Mouse (Mus musculus): ENCODE data around the gene Nat8f2.
"Not testable (repeated sequence)": the region's sequence is repeated elsewhere in the genome, so short reads cannot be mapped to it uniquely, and the experiment has no call there.

Gene Nat8f2

DNA sequence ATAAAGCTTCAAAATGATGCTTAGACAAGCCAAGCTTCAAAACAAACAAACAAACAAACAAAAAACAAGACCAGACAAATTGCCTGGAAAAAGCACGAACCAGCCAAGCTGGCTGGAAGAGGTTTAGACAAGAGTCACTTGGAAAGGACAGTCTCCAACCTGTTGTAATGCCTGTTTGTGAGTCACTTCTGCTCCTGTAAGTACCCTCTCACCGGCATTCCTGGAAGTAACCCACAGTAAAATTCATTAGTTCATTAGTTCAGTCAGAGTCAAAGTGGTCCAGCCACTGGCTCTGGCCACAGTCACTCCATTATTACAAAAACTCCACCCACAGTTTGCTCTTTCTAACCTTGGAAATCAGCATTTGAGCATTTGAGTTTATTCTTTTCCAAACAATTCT lies 5.1 kb downstream of the Nat8f2 start:
- DNase-seq (ENCODE audit: low read depth, low spot score) = no peak

DNA sequence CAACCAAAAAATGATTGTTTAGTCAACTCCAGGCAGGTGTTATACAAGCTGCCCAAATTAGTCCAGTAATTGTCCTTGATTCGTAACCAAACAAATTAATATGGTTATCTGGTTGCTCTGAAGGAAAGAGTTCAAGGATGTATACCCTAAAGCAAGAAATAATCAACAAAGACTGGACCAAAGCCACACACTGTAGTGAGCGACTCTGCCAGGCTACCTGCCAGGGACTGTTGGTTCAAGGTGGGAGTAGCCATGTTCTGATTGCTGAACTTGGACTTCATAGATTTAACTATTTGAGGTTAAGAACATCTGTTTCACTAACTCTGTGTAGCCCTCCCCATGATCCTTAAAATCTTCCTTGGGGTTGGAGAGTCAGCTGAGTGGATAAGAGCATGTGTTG lies 5.8 kb downstream of the Nat8f2 start:
- no peak for DNase-seq (ENCODE audit: low read depth, low spot score)

DNA sequence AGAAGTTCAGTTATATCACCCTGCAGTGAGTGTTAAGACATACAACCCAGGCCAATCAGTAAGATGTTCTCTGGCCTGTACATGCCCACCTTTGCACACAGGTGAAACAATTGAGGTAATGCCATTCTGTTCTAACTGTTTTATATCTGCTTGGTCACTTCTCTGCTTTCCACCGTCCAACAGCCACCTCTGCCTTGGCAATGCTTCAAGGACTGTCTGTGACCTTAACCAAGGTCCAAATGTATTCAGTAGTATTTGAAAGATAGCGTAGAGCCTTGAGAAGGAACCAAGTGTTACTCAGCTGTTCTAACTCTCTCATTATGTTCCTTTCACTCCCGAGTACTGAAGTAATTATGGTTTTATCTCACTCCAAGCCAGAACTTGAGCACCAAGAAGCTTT lies 6.4 kb downstream of the Nat8f2 start:
- DNase-seq (ENCODE audit: low read depth, low spot score) = no peak

DNA sequence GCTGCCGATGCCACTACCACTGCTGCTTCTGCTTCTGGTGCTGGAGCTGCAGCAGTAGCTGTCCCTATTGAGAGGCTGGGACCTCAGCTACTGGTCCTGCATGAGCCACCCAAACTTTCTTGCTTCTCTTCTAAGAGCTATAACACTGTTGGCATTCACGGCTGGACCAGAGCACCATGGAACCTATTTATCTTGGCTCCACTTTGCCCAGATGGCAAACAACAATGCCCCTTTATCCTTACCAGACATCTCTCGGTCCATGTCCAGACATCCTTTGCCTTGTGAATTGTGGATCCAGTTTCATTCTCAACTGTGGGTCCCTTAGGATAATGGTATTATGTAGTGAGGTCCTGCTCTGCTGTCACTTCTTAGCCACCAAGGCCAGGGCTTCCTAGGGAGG lies 7.7 kb downstream of the Nat8f2 start:
- DNase-seq (ENCODE audit: low read depth, low spot score) = no peak

DNA sequence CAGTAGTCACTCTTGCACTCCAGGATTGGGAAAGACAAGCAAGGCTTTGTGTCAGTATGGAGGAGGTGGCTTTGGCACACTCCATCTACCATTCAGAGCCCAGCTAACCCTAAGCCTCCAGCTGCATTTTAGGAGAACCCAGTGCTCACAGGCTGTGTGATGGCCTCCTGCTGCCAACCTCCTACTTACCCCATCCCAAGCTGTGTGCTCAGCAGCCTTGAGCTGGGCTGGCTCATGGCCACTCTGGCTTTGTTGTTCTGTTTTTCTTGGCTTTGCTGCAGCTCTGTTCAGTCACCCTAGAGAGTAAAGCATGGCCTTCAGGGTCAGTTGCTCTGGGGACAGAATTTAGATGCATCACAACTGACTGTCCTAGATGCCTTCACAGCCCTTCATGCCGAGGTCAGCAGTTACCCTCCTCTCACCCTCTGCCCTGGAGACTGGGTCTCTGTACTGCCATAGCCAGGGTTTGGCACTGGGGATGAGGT lies 12.7 kb downstream of the Nat8f2 start:
- no peak for DNase-seq (ENCODE audit: low read depth, low spot score)

DNA sequence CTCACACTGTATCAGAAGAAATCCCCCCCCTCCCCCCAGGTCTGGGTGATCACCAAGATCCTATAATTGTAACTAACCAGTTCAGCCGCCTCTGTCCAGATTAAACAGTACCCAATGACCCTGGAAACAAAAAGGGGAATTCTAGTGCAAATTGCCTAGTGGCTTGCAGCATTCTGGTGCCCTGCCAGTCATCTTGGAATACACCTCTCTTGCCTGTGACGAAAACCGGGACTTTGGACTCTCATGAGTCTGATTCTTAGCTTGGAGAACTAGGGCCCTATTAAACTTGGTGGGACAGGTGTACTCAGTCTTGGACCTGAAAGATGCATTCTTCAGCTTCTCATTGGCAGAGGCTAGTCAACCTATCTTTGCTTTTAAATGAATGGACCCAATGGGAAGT lies 15.5 kb downstream of the Nat8f2 start:
- no peak for DNase-seq (ENCODE audit: low read depth, low spot score)

DNA sequence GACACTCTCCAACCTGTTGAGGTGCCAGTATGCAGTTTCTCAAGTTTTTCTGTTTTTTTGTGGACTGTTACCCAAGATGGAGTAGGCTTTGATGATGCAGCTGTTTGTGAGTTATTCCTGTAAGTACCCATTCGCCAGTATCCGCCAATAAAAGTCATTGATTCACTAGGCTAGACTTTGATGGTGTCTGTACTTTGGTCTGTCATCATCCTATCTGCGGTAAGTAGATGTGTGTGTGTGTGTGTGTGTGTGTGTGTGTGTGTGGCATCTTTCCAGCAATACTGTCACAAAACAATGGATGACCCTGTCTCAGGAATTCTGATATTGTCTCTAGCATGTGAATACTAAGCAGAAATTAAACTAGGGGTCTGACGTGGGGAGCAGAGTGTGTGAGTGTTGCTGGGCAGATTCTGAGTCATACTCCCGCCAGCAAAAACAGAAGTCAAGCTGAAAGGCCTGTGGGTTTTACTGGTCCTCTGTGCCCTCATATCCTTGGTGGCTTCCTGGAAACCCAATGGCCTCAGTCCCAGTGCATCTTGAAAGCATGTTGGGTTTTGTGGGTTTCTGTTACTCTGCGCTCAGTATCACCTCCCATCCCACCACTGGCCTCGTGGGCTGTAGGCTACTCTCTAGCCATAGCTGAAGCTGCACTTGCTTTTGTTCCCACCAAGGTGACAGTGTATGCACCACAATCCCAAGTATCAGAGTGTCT lies 17.7 kb downstream of the Nat8f2 start:
- no peak for DNase-seq (ENCODE audit: low read depth, low spot score)

DNA sequence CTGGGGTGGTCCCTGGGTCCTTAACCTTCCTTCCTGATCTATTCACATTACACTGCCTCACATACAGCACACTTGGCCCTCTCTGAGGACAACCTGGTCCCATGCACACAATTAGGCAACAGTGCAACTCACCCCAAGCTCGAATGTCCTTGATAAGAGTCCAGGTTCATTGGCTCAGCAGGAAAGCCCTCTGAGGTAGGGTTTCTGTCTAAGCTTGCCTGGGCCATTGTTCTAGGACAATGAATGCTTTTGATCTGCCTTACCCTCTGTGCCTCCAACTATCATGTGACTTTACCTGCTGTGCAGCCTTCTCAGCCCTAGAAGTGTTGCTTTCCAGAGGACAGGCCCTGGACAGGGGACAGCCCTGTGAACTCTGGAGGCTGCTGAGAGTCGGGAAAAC lies 19.7 kb downstream of the Nat8f2 start:
- DNase-seq (ENCODE audit: low read depth, low spot score) = peak; percentile 80

DNA sequence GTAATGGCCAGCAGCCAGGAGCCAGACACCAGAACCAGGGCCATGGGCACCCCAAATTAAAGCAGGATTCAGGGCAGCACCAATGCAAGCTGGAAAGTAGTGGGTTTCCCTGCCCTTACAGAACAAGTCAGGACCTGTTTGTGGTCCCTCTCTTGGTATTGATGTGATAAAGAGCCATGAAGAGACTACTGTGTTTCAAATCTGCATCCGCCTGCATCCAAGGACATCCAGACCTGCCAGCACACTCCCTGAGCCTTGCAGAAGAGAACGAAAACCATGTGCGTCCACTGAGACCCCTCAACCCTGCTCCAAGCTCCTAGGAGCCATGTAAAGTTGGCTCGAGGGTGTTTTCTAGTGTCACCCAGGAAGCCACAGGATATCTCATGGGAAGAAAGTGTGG lies 20.8 kb downstream of the Nat8f2 start:
- peak; percentile 38 for DNase-seq (ENCODE audit: low read depth, low spot score)

DNA sequence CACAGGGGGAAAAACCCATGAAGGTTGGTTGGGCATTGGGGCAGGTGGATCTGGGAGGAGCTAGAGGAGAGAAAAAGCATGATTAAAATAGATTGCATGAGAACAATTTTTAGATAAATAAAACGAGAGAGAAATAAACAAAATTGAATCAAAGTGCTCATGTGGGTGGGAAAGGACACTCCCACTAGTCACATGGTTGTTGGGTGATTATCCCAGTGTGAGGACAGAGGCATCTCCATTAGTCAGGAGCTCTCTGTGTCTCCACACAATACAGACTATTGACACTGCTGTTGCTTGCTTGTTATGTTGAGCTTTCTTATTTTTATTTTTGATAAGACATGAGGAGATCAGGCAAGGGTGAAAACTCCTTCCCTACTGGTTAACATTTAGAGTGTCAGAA lies 22.0 kb downstream of the Nat8f2 start:
- no peak for DNase-seq (ENCODE audit: low read depth, low spot score)

DNA sequence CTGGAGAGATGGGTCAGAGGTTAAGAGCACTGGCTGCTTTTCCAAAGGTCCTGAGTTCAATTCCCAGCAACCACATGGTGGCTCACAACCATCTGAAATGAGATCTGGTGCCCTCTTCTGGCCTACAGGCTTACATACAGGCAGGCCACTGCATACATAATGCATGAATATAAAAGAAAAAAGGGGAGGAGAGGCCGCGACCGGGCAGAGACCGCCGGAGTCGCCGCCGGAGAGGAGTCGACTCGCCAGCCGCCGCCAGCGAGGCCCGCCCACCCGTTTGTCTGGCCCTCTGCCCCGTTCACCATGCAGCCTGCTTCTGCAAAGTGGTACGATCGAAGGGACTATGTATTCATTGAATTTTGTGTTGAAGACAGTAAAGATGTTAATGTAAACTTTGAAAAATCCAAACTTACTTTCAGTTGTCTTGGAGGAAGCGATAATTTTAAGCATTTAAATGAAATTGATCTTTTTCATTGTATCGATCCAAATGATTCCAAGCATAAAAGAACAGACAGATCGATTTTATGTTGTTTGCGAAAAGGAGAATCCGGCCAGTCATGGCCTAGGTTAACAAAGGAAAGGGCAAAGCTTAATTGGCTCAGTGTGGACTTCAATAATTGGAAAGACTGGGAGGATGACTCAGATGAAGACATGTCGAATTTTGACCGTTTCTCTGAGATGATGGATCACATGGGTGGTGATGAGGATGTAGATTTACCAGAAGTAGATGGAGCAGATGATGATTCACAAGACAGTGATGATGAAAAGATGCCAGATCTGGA lies 25.1 kb downstream of the Nat8f2 start:
- peak; percentile 79 for DNase-seq (ENCODE audit: low read depth, low spot score)

DNA sequence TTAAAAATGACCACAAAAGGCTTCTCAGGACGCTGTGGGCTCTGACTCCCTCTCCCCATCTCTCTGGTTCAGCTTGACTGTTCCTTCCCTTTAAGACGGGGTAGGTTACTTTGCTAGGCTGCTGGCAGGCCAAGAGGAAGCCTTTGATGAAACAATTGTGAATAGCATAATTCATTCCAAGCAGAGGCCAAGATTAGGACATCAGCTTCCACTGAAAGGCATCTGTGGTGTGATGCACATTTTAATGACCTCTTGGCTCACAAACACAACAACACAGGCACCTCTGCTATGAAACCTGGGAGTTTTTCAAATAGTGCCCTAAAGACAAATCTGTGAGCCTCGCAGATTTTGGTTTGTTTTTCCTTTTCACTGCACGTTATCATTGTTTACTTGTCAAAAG lies 29.0 kb downstream of the Nat8f2 start:
- no peak for DNase-seq (ENCODE audit: low read depth, low spot score)

DNA sequence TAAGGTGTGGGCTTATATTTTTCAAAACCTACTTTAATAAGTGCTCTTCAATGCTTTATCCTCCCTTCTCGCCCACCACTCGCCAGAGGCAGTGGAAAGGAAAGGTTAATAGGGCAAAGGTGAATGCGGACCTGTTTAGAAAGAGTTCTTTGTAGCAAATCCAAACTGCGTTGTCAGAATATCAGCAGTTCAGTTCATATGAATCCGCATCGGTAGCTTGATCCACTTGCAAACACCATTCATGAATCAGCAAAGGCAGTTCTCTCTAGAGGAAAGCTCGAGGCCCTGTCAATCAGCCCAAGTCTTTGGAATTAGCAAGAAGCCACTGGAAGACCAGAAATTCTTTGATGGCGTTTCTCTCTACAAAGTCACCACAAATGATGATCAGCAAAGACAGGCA lies 30.3 kb downstream of the Nat8f2 start:
- DNase-seq (ENCODE audit: low read depth, low spot score) = no peak

DNA sequence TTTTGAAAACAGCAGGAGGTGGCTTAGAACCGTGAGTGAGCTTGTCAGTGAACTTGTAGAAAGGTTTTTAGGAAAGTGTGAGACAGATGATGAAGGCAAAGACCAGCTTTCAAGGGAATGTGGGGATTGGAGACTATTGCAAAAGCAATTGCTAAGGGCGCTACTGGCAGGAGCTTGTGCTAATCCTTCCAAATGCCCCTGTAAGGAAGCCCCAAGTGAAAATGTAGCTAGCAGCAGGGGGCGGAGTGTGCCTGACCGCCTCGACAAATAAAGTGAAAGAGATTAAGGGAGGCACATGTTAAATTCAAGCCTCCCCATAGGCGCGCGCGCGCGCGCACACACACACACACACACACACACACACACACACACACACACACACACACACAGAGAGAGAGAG lies 31.7 kb downstream of the Nat8f2 start:
- peak; percentile 49 for DNase-seq (ENCODE audit: low read depth, low spot score)

DNA sequence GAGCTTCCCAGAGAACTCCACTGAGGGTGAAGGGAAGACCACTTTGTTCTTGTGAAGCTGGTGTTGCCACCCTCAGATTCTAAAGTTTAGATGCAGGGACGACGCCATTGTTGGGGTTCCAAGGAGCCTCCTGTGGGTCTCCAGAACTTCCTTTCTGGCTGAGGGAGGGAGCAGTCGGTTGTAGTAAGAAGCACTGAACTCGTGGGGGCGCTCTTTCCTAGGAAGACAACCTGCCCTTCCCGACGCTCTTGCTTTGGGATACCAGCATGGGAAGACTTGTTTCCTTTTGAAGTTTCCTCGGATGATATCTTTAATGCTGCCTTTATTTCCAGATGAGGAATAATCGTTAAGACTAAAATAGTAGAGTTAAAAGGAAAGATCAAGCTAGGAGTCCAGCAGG lies 32.1 kb downstream of the Nat8f2 start:
- DNase-seq (ENCODE audit: low read depth, low spot score) = peak; percentile 55

DNA sequence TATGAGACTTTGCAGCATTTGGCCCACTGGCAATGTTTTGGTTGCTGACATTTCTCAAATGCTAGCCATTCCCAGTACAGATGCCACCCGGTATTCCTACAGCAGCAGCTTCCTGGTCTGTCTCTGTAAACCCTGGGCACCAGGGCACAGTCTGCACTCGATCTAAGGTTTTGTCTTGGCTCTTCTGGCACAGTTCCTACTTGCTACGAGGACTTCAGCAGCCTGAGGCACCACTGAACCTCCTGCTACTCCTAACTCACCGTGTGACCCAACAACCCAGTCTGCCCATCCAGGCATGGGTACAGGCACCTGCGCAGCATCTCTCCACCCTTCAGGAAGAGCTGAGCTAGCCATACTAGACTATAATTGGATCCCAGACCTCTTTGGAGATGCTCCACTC lies 32.9 kb downstream of the Nat8f2 start:
- not testable (repeated sequence) for DNase-seq (ENCODE audit: low read depth, low spot score)

DNA sequence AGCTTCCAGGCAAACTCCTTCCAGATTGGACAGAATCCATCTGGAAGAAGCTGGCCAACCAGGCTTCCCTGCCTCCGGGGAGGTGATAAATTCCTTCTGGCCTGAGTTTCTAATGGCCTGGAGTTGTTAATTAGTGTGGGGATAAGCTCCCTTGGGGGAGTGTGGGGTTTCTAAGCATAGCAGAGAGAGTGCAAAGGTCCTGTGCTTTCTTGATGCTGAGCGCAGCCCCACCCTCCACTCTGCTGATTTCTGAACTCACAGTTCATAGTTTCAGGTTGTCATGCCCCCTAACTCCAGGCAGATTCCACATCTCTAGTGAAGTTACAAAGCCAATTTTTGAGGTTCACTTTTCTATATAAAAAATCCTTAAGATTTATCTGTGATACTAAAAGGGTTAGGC lies 33.9 kb downstream of the Nat8f2 start:
- not testable (repeated sequence) for DNase-seq (ENCODE audit: low read depth, low spot score)

DNA sequence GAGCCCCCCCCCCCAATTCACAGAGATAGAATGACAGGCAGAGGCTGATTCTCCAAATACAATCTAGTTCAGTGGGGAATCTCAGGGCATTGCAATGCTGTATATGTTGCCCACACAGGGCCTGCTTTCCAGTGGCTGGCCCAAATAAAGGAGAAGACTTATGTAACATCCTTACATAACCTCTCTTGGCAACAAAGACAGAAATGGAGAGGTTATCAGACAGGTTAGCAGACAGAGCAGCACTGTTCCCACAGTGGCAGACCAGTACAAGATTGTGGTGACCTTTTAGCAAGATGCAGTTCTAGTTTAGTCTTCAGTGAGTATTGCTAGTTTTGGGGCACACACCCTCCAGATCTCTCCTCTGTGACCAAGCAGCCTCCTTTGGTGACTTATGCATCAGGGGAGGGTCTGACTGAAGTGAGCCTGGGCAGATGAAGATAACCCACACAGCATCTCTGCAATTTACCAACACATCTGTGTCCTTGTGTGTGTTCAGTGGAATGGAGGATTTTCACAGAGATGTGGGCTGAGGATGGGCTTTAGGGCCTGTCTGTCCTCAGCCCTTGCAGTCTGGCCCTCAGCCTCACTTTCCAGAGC lies 34.4 kb downstream of the Nat8f2 start:
- DNase-seq (ENCODE audit: low read depth, low spot score) = not testable (repeated sequence)

DNA sequence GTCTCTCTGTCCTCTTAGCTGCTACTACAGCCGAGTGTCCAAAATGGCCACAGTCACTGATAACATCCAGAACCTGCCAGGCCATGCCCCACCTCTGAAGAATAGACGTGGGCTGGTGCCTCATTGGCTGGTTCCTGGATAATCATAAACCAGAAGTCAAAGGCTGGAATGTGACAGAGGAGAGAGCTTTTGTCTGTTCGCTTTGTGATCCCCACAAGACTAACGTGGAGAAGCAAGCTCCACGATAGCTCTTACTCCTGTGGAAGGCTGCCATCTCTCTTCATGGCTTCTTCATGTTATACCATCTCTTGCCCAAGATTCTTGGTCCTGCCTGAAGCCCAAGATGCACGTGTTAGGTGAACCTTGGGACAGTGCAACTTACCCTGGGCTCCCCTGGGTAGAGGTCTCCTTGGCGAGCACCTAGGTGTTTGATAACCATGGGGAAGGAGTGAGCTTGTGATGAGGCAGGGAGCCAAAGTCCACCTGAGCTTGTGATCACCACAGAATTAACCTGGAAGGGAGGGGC lies 37.1 kb downstream of the Nat8f2 start, which contains the start of gene Nat8:
Gene Nat8 (minus strand): TSS at position 287 of the 526 bp plus-strand sequence.
- DNase-seq (ENCODE audit: low read depth, low spot score) = no peak

DNA sequence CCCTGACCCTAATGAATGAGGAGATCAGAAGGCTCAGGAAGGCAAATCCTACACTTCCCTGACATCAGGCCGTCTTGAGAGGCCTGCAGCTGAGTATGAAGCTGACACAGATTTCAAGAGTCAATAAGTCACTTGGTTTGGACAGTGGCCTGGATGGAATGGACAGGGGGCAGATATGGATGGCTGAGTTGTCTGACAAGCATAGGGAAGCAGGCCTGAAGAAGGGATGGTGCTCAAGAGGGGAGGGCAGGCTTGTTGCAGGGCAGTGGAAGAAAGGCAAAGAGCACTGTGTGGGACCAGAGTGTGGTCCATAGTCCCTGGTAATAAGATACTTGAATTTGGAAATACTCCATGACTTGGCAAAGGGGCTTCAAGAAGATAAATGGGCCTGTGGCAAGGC lies 39.5 kb downstream of the Nat8f2 start:
- no peak for DNase-seq (ENCODE audit: low read depth, low spot score)

DNA sequence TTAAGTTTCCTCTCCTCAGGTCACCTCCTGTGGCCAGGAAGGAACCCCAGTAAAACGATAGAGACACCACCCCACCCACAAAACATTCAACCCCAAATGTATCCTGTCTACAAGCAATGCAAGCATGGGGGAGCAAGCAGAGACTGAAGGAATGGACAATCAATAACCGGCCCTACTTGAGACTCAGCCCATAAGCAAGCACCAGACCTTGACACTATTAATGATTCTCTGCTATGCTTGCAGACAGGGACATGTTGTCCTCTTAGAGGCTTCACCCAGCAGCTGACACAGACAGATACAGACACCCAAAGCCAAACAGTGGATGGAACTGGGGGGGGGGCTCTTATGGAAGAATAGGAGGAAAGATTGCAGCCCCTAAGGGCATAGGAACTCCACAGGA lies 43.1 kb downstream of the Nat8f2 start:
- DNase-seq (ENCODE audit: low read depth, low spot score) = no peak

DNA sequence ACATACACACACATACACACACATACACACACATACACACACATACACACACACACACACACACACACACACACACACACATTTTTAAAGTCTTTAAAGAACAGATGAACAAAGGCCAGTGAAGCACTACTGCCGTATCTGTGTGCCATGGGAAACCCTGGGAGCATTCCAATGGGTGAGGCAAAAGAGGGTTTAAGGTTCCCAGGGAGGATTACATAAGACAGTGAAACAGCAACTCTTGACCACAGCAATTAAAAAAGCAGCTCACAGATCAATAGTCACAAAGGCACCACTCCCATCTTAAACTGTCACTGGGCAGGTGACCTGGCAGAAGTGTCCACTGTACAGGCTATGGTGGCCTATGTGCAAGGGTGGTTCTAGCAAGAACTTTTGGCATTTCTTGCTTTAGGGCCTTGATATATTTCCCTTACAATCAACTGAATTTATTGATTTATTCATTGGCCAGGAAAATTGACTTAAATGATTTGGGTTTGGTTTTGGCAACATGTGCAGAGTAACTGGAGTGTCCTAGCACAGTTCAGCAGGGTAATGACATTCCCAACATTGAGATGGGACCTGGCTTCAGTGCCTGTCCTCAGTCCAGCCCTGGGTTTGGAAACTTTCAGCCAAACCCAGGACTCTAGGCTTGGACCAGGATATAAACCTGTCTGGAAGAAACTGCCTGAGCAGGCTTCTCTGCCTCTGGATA lies 45.4 kb downstream of the Nat8f2 start:
- no peak for DNase-seq (ENCODE audit: low read depth, low spot score)

Data from R1 (cell line).